Mouse (Mus musculus) midbrain, embryonic 16.5 days (tissue): ENCODE measurements at regions not wholly inside any gene's neighbourhood (a gene's known extent, or its start where the extent isn't known, plus 50 kb on each side); places are given as distances from the start of the nearest gene placed in this dataset.

Experiments used
- ATAC-seq: fragments of 200-750 bp; cut with Nextera tagmentation; 2 replicates; pipeline ENCODE4 v1.8.0; 2017; ENCODE audit warnings: moderate TSS enrichment
- H3K27ac ChIP-seq: fragments of 300-500 bp; sonication (generic); 2 replicates; pipeline ENCODE4 v1.5.1; 2014; ENCODE audit warnings: mild to moderate bottlenecking, low read length, mixed read lengths
- H3K27me3 ChIP-seq: fragments of 300-500 bp; sonication (generic); 2 replicates; pipeline ENCODE4 v1.6.1; 2014; ENCODE audit warnings: low read depth, low read length, mixed read lengths; ENCODE audit not compliant: control insufficient read depth, insufficient read depth
- H3K36me3 ChIP-seq: fragments of 300-500 bp; sonication (generic); 2 replicates; pipeline ENCODE4 v1.6.1; 2014; ENCODE audit warnings: mild to moderate bottlenecking, low read length, moderate library complexity, mixed read lengths; ENCODE audit not compliant: control insufficient read depth, insufficient read depth
- H3K4me1 ChIP-seq: fragments of 300-500 bp; sonication (generic); 2 replicates; pipeline ENCODE4 v1.6.1; 2014; ENCODE audit warnings: mild to moderate bottlenecking, low read length, mixed read lengths; ENCODE audit not compliant: control insufficient read depth, insufficient read depth
- H3K4me2 ChIP-seq: fragments of 300-500 bp; sonication (generic); 2 replicates; pipeline ENCODE4 v1.6.1; 2014; ENCODE audit warnings: mild to moderate bottlenecking, low read length, mixed read lengths
- H3K4me3 ChIP-seq: fragments of 300-500 bp; sonication (generic); 2 replicates; pipeline ENCODE4 v1.5.1; 2014; ENCODE audit warnings: low read depth, mild to moderate bottlenecking, low read length, moderate library complexity, mixed read lengths
- H3K9ac ChIP-seq: fragments of 300-500 bp; sonication (generic); 2 replicates; pipeline ENCODE4 v1.6.1; 2014; ENCODE audit warnings: low read depth, low read length, mixed read lengths
- H3K9me3 ChIP-seq: fragments of 300-500 bp; sonication (generic); replicated peaks from 2 replicates; pipeline ENCODE4 v1.6.1; 2014; ENCODE audit warnings: mild to moderate bottlenecking, low read length, mixed read lengths; ENCODE audit not compliant: control insufficient read depth, poor library complexity, severe bottlenecking
- WGBS: fragments of 180-500 bp; shearing (Covaris S2); extraction: QIAGEN DNeasy Blood & Tissue Kit; methylation state at CpG from one replicate; pipeline ENCODE4 v1.1.7; 2014; 5-methylcytosine and 5-hydroxymethylcytosine counted together

DNA sequence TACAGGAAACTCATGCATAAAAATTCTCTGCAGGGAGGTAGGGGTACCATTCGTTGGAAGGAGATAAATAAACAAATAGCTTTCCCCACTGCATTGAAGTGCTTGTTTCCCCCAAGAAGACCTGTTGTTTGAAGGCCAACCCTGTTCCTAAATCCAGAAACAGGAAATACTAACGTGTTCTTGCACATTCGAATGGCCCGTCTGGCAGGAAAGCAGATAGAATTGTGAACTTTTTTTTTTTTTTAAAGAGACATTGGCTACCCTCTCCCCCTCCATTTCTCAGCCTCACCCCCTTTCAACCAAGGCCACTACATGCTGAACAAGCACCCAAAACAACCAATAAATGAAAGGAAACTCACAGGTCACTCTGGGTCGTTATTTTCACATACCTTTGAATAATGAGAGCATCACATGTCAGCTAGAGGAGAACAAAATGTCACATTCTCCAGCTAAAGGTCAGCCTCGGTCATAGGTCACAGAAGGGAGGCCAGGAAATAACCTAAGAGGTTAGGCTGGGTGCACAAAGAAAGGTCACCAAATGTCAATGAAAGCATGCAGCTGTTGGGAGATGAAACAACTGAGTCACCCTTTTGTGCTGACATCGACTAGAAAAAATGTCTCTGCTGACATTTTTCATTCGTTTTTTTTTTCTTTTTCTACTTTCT lies 250.8 kb upstream of the Usp25 start:
- no peaks in the 10 kb centered on the region for H3K9me3 ChIP-seq
- WGBS: 11% methylated on average over 8 of the region's 8 CpGs
- no peak overlapping the region for H3K27ac ChIP-seq
- no peak overlapping the region for H3K4me3 ChIP-seq
- H3K27me3 ChIP-seq: no peaks in the 10 kb centered on the region
- no peak overlapping the region for H3K4me2 ChIP-seq
- no peaks in the 10 kb centered on the region for H3K36me3 ChIP-seq
- no peaks in the 10 kb centered on the region for H3K4me1 ChIP-seq
- no peak for ATAC-seq
- H3K9ac ChIP-seq: no peak overlapping the region

DNA sequence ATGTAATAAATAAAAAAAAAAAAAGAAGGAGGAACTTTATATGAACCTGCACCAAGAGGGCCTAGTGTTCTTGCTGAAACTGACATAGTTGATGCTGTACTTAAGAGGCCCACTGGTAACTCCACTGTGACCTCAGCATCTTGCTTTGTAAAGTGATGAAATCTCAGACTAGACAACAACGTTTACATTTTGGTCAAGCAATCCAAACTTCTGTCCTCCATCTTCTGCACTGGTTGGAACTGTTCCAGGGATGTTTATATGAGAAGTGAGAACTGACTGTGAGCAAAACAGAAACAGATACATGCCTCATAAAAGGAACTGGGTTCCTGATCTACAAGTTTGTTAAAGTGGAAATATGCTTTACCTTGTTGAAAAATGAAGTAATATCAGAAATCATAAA lies 251.7 kb upstream of the Usp25 start:
- H3K36me3 ChIP-seq: no peaks in the 10 kb centered on the region
- no peaks in the 10 kb centered on the region for H3K9me3 ChIP-seq
- H3K4me1 ChIP-seq: no peaks in the 10 kb centered on the region
- no peak overlapping the region for H3K4me2 ChIP-seq
- H3K4me3 ChIP-seq: no peak overlapping the region
- no peaks in the 10 kb centered on the region for H3K27me3 ChIP-seq
- ATAC-seq: no peak
- 88% methylated on average over 1 of the region's 1 CpGs for WGBS
- H3K9ac ChIP-seq: no peak overlapping the region
- H3K27ac ChIP-seq: no peak overlapping the region

DNA sequence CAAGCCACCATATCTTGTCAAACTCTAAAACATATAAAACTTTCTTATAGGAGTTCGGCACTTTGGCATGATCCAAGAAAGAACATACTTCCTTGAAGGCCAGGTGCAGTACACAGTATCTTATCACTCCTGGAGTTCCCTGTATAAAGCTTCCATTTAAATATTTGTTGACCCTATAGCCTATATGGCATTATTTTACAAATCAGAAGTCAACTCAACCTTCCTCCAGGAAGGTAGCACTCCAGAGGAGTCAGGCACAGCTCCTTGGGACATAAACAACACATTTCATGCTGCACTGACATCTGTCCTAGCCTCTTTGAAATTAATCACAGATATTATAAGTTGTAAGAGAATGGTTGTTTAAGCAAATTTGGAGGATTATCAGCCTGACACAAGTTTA lies 252.5 kb upstream of the Usp25 start:
- no peak for ATAC-seq

DNA sequence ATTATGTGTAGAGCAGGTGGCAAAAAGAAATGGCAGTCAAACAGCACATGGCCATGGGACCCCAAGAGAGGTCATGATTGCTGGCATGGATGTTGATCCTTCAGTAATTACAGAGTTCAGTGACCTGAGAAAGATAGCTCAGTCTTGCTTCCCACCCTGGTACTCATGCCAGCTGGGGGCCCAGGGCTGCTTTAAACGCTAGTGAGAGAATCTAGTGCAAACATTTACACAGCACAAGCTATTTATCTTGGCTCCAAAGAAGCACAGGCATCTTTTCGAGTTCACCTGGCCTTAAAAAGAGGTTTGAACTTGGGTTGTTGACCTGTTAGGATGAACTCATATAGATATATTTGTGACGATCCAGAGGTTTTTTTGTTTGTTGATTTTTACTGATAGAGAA lies 258.6 kb upstream of the Usp25 start:
- no peaks in the 10 kb centered on the region for H3K4me1 ChIP-seq
- H3K4me2 ChIP-seq: no peak overlapping the region
- no peaks in the 10 kb centered on the region for H3K9me3 ChIP-seq
- H3K4me3 ChIP-seq: no peak overlapping the region
- H3K9ac ChIP-seq: no peak overlapping the region
- no peaks in the 10 kb centered on the region for H3K36me3 ChIP-seq
- WGBS: 70% methylated on average over 3 of the region's 3 CpGs
- no peaks in the 10 kb centered on the region for H3K27me3 ChIP-seq
- ATAC-seq: no peak
- H3K27ac ChIP-seq: no peak overlapping the region

More for the DNA sequence above, 252.5 kb upstream of the Usp25 start:
- Histone ChIP-seq H3K9me3 (no peaks in the 10 kb centered on the region), H3K4me2 (no peak overlapping the region), H3K4me3 (no peak overlapping the region), H3K36me3 (no peaks in the 10 kb centered on the region), H3K27ac (no peak overlapping the region), H3K9ac (no peak overlapping the region), H3K4me1 (no peaks in the 10 kb centered on the region), H3K27me3 (no peaks in the 10 kb centered on the region)
- WGBS: 96% methylated on average over 1 of the region's 1 CpGs

DNA sequence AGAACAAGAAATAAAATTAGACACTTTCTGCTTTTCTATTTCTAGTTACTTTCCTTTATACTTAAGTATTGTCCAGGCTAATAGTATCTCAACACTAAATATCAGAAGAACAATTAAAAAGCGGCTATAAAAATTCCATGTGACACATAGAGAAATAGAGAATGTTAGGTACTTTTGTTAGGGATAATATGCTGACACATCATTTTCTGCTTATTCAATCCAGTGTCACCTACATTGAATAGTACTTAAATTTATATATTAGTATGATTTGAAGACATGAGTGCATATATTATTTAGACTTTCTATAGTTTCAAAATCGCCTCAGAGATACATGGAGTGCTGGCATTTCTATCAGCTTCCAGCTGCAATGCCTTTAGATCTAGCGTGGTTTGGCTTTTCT lies 267.1 kb upstream of the Usp25 start:
- no peaks in the 10 kb centered on the region for H3K9me3 ChIP-seq
- no peak overlapping the region for H3K4me2 ChIP-seq
- no peak overlapping the region for H3K9ac ChIP-seq
- WGBS: 94% methylated on average over 3 of the region's 3 CpGs
- H3K36me3 ChIP-seq: no peaks in the 10 kb centered on the region
- H3K27ac ChIP-seq: no peak overlapping the region
- H3K4me1 ChIP-seq: no peaks in the 10 kb centered on the region
- no peak for ATAC-seq
- no peaks in the 10 kb centered on the region for H3K27me3 ChIP-seq
- H3K4me3 ChIP-seq: no peak overlapping the region

DNA sequence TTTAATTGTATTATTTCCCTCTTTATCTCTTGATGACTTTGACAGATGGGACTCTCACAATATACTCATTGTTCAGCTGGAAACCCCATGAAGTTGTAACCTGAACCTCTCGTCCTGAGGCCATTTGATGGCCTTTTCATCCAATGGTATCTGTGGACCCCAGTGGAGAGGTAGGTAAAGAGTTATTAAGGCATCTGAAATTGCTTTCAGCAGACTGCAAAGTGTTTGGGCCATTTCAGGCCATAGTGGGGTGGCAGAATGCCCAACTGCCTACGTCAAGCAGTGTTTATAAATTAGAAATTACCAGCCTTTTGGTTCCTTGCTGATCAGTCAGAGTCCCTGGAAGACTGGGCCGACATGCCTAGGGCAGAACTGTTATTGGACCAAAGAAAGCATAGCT lies 272.4 kb upstream of the Usp25 start:
- Histone ChIP-seq H3K36me3 (no peaks in the 10 kb centered on the region), H3K4me2 (no peak overlapping the region)
- 46% methylated on average over 3 of the region's 3 CpGs for WGBS

DNA sequence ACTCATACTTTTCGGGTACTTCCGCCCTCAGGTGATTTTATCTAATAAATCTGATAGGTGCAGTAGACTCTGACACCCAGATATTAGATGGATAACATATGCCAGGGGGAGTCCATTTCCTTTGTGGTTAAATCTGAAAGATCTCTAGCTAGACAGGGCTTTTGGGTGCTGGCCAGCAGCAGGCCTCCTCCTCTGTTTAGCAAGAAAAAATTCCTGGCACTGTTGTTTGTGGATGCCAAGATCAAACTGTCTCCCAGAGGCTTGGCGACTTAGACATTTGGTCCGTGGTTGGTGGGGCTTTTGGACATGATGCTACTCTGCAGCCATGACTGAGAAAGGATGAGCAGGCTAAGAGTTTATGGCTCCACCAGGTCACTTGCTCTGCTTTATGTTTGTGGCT lies 287.5 kb upstream of the Usp25 start:
- Histone ChIP-seq H3K4me2 (no peak overlapping the region), H3K36me3 (no peaks in the 10 kb centered on the region), H3K27ac (no peak overlapping the region), H3K4me3 (no peak overlapping the region), H3K9ac (no peak overlapping the region), H3K9me3 (no peaks in the 10 kb centered on the region), H3K4me1 (no peaks in the 10 kb centered on the region), H3K27me3 (no peaks in the 10 kb centered on the region)
- ATAC-seq: no peak
- 87% methylated on average over 4 of the region's 4 CpGs for WGBS

More for the DNA sequence above, 272.4 kb upstream of the Usp25 start:
- no peaks in the 10 kb centered on the region for H3K4me1 ChIP-seq
- H3K9me3 ChIP-seq: no peaks in the 10 kb centered on the region
- no peak for ATAC-seq
- no peak overlapping the region for H3K27ac ChIP-seq
- no peaks in the 10 kb centered on the region for H3K27me3 ChIP-seq
- H3K4me3 ChIP-seq: no peak overlapping the region
- no peak overlapping the region for H3K9ac ChIP-seq

DNA sequence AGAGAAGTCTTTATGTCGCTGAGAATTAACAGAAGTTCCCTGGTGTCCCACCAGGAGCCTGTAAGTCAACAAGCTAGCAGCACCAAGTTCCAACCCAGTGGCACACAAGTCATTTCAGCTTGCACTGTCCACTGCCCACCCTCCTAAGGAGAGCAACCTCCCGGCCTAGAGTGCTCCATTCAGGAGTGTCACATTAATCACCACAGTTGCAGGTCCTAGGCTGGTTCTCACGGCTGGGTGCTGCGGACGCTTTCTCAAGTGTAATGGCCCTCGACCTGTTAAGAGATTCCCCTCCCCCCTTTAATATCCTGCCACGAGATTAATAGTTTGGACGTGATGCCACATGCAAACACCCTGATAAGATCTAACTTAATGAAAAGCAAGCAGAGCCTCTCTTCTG lies 288.2 kb upstream of the Usp25 start:
- Histone ChIP-seq H3K4me1 (no peaks in the 10 kb centered on the region), H3K9ac (no peak overlapping the region), H3K4me2 (no peak overlapping the region), H3K9me3 (no peaks in the 10 kb centered on the region), H3K27ac (no peak overlapping the region), H3K4me3 (no peak overlapping the region), H3K36me3 (no peaks in the 10 kb centered on the region), H3K27me3 (no peaks in the 10 kb centered on the region)
- ATAC-seq: no peak
- WGBS: 70% methylated on average over 8 of the region's 8 CpGs

DNA sequence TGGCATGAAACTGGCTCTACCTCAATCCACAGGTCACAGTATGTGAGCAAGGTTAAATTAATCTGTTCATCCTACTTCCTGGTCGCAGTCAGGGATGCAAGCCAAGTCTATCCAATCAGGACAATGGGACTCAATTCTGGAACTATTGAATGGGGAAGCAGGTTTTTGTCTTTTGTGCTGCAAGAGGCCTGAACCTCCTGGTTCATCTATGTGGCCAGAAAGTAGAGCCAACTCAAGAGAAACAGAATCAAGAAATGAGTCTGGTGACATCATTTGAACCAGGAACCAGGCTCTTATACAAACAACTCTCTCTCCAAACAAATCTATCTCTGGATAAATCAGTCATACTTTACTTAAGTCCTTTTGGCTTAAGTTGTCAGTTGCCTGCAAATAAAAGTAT lies 294.7 kb upstream of the Usp25 start:
- no peaks in the 10 kb centered on the region for H3K4me1 ChIP-seq
- H3K9me3 ChIP-seq: no peaks in the 10 kb centered on the region
- no peak overlapping the region for H3K4me2 ChIP-seq
- H3K27ac ChIP-seq: no peak overlapping the region
- H3K4me3 ChIP-seq: no peak overlapping the region
- 84% methylated on average over 1 of the region's 1 CpGs for WGBS
- H3K36me3 ChIP-seq: no peaks in the 10 kb centered on the region
- ATAC-seq: no peak
- H3K9ac ChIP-seq: no peak overlapping the region
- no peaks in the 10 kb centered on the region for H3K27me3 ChIP-seq
